Mouse (Mus musculus) brown adipose tissue, adult 24 weeks (tissue): ENCODE measurements around the gene Col6a3. TPM values are rescaled to one million over a fixed set of nuclear protein-coding genes. Genes with fewer than 3 reads are reported as not detected.

Experiments
- H3K27ac ChIP-seq: fragments of 200-500 bp; replicated peaks from 2 replicates; pipeline ENCODE4 v1.5.1; 2012; ENCODE audit warnings: low read depth, mild to moderate bottlenecking, low read length
- H3K4me1 ChIP-seq: fragments of 200-500 bp; 2 replicates; pipeline ENCODE4 v1.6.1; 2012; ENCODE audit warnings: low read length, mixed read lengths; ENCODE audit not compliant: control insufficient read depth, insufficient read depth, insufficient read length
- H3K4me3 ChIP-seq: fragments of 200-500 bp; 2 replicates; pipeline ENCODE4 v1.5.1; 2012; ENCODE audit warnings: low read depth, mild to moderate bottlenecking, low read length, moderate library complexity; ENCODE audit not compliant: insufficient read depth
- polyA plus RNA-seq: library from polyadenylated mRNA; stranded (reverse); fragments of >200 nt; gene quantifications from 2 replicates; pipeline ENCODE4 v1.2.4, GENCODE M21; 2012; ENCODE audit not compliant: missing spikeins, insufficient read depth, insufficient read length

The Col6a3 gene
- polyA plus RNA-seq, 1 experiment = 18.7 TPM

- Histone ChIP-seq H3K27ac (no peak overlapping the region), H3K4me3 (no peak overlapping the region), H3K4me1 (no peaks in the 10 kb centered on the region)
Observed at GRCm38 (mm10) chr1:90770027-90770426, 73.7 kb downstream of the Col6a3 start.

- Histone ChIP-seq H3K4me1 (no peaks in the 10 kb centered on the region), H3K4me3 (no peak overlapping the region), H3K27ac (no peak overlapping the region)
Observed at GRCm38 (mm10) chr1:90769301-90769700, 74.5 kb downstream of the Col6a3 start.

GRCm38 (mm10) chr1:90758091-90758673 is 85.6 kb downstream of the Col6a3 start:
- no peak overlapping the region for H3K4me3 ChIP-seq
- H3K27ac ChIP-seq = no peak overlapping the region
- H3K4me1 ChIP-seq = no peaks in the 10 kb centered on the region

GRCm38 (mm10) chr1:90753869-90754563 is 89.8 kb downstream of the Col6a3 start:
- H3K27ac ChIP-seq = no peak overlapping the region
- no peaks in the 10 kb centered on the region for H3K4me1 ChIP-seq
- H3K4me3 ChIP-seq = no peak overlapping the region

- Histone ChIP-seq H3K27ac (no peak overlapping the region), H3K4me3 (no peak overlapping the region), H3K4me1 (no peaks in the 10 kb centered on the region)
Observed at GRCm38 (mm10) chr1:90751221-90751620, 92.5 kb downstream of the Col6a3 start.

GRCm38 (mm10) chr1:90750169-90750568 is 93.6 kb downstream of the Col6a3 start:
- Histone ChIP-seq H3K27ac (no peak overlapping the region), H3K4me3 (no peak overlapping the region), H3K4me1 (no peaks in the 10 kb centered on the region)

GRCm38 (mm10) chr1:90748544-90748943 is 95.2 kb downstream of the Col6a3 start:
- no peaks in the 10 kb centered on the region for H3K4me1 ChIP-seq
- no peak overlapping the region for H3K27ac ChIP-seq
- H3K4me3 ChIP-seq = no peak overlapping the region

- no peak overlapping the region for H3K27ac ChIP-seq
- H3K4me1 ChIP-seq = no peaks in the 10 kb centered on the region
- no peak overlapping the region for H3K4me3 ChIP-seq
Observed at GRCm38 (mm10) chr1:90743941-90744386, 99.8 kb downstream of the Col6a3 start.

- no peak overlapping the region for H3K27ac ChIP-seq
Observed at GRCm38 (mm10) chr1:90743445-90743844, 100.3 kb downstream of the Col6a3 start.

GRCm38 (mm10) chr1:90742641-90743040 is 101.1 kb downstream of the Col6a3 start:
- Histone ChIP-seq H3K27ac (no peak overlapping the region), H3K4me3 (no peak overlapping the region), H3K4me1 (no peaks in the 10 kb centered on the region)

More at GRCm38 (mm10) chr1:90743445-90743844, 100.3 kb downstream of the Col6a3 start:
- Histone ChIP-seq H3K4me1 (no peaks in the 10 kb centered on the region), H3K4me3 (no peak overlapping the region)

GRCm38 (mm10) chr1:90740216-90741170 is 103.3 kb downstream of the Col6a3 start:
- H3K27ac ChIP-seq = peak overlapping the region; percentile 1; the same call in 1 of the 2 replicates
- no peak overlapping the region for H3K4me3 ChIP-seq
- no peaks in the 10 kb centered on the region for H3K4me1 ChIP-seq

GRCm38 (mm10) chr1:90738913-90739312 is 104.9 kb downstream of the Col6a3 start:
- Histone ChIP-seq H3K4me1 (peaks cover 4% of the 10 kb centered on the region; the same call in 1 of the 2 replicates), H3K27ac (0 out of 2 replicates have a peak overlapping the region, but pooled peaks have one; percentile 18), H3K4me3 (no peak overlapping the region)

GRCm38 (mm10) chr1:90729466-90729865 is 114.3 kb downstream of the Col6a3 start:
- H3K4me3 ChIP-seq = no peak overlapping the region
- H3K27ac ChIP-seq = no peak overlapping the region
- H3K4me1 ChIP-seq = peaks cover 12% of the 10 kb centered on the region

GRCm38 (mm10) chr1:90723754-90724153 is 120.0 kb downstream of the Col6a3 start:
- H3K4me1 ChIP-seq = no peaks in the 10 kb centered on the region
- no peak overlapping the region for H3K27ac ChIP-seq
- H3K4me3 ChIP-seq = no peak overlapping the region

GRCm38 (mm10) chr1:90723325-90723724 is 120.4 kb downstream of the Col6a3 start:
- no peak overlapping the region for H3K4me3 ChIP-seq
- no peak overlapping the region for H3K27ac ChIP-seq
- H3K4me1 ChIP-seq = no peaks in the 10 kb centered on the region
